Mouse (Mus musculus): Measurements from ENCODE around the gene Tlk1.

Tlk1 gene

GRCm38 (mm10) chr2:70784447-70784846 lies 41.1 kb downstream of the Tlk1 start:
- no peak for DNase-seq

GRCm38 (mm10) chr2:70783504-70783903 lies 42.0 kb downstream of the Tlk1 start:
- DNase-seq: no peak

GRCm38 (mm10) chr2:70779634-70780033 lies 45.9 kb downstream of the Tlk1 start:
- no peak for DNase-seq

- DNase-seq: no peak
These were observed 48.8 kb downstream of the Tlk1 start for GRCm38 (mm10) chr2:70776744-70777143.

- DNase-seq: no peak
These were observed 60.8 kb downstream of the Tlk1 start for GRCm38 (mm10) chr2:70764734-70765133.

- no peak for DNase-seq
These were observed 62.8 kb downstream of the Tlk1 start for GRCm38 (mm10) chr2:70762741-70763140.

- no peak for DNase-seq
These were observed 73.4 kb downstream of the Tlk1 start for GRCm38 (mm10) chr2:70752149-70752548.

- no peak for DNase-seq
These were observed 73.9 kb downstream of the Tlk1 start for GRCm38 (mm10) chr2:70751655-70752054.

GRCm38 (mm10) chr2:70742588-70742987 lies 82.9 kb downstream of the Tlk1 start:
- no peak for DNase-seq

- DNase-seq: no peak
These were observed 83.6 kb downstream of the Tlk1 start for GRCm38 (mm10) chr2:70741901-70742300.

- no peak for DNase-seq
These were observed 89.5 kb downstream of the Tlk1 start for GRCm38 (mm10) chr2:70736008-70736407.

- DNase-seq: no peak
These were observed 90.0 kb downstream of the Tlk1 start for GRCm38 (mm10) chr2:70735534-70735933.

GRCm38 (mm10) chr2:70727089-70727488 lies 98.4 kb downstream of the Tlk1 start:
- no peak for DNase-seq

GRCm38 (mm10) chr2:70723610-70724243 lies 101.8 kb downstream of the Tlk1 start:
- DNase-seq: no peak

- no peak for DNase-seq
These were observed 114.7 kb downstream of the Tlk1 start for GRCm38 (mm10) chr2:70710878-70711277.

GRCm38 (mm10) chr2:70710236-70710635 lies 115.3 kb downstream of the Tlk1 start:
- DNase-seq: no peak

- no peak for DNase-seq
These were observed 116.4 kb downstream of the Tlk1 start for GRCm38 (mm10) chr2:70708986-70709730.

- DNase-seq: no peak
These were observed 123.1 kb downstream of the Tlk1 start for GRCm38 (mm10) chr2:70702403-70702802.

- DNase-seq: no peak
These were observed 124.0 kb downstream of the Tlk1 start for GRCm38 (mm10) chr2:70701571-70701970.

GRCm38 (mm10) chr2:70700851-70701250 lies 124.7 kb downstream of the Tlk1 start:
- DNase-seq: no peak

GRCm38 (mm10) chr2:70695712-70696111 lies 129.8 kb downstream of the Tlk1 start:
- DNase-seq: no peak

GRCm38 (mm10) chr2:70690195-70690594 lies 135.3 kb downstream of the Tlk1 start:
- DNase-seq: no peak

- DNase-seq: no peak
These were observed 137.0 kb downstream of the Tlk1 start for GRCm38 (mm10) chr2:70688454-70689078.

GRCm38 (mm10) chr2:70682324-70682723 lies 143.2 kb downstream of the Tlk1 start:
- DNase-seq: no peak

Data from kidney, adult 18-20 months (tissue).